Mouse (Mus musculus): Measurements from ENCODE around the gene Srsf5.

Gene Srsf5

GRCm38 (mm10) chr12:80997652-80998051 lies 52.3 kb downstream of the Srsf5 start:
- no peak for DNase-seq (ENCODE audit: low spot score in 2 of 2)

GRCm38 (mm10) chr12:80998528-80999221 lies 53.4 kb downstream of the Srsf5 start:
- no peak for DNase-seq (ENCODE audit: low spot score in 2 of 2)

Measured in frontal cortex, postnatal 25 days (tissue).